Mouse (Mus musculus): ENCODE results near the gene Gtf3c5. TPM values are rescaled to one million over a fixed set of nuclear protein-coding genes. Genes with fewer than 3 reads are reported as not detected.

Gtf3c5 gene
- polyA plus RNA-seq, 1 experiment = 13.3 TPM

DNA sequence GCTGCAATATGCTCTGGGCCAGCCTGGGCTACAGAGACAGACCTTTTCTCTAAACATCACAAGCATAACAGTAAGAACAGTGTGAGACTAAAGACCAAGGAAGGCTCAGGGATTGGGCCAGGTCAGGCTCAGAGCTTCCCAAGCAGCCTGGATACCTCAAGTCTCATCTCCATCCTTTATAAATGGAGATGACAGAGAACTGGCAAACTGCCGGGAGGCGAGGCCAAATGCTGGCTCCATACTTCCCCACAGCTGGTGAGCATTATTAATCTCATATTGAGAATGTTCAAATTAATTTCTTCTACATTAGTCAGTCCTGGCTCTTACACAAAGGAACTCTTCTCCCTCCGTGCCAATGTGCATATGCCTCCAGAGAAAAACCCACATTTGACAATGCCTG lies 6.7 kb downstream of the Gtf3c5 start:
- DNase-seq (ENCODE audit: low read depth in 1 of 2, low spot score in 2 of 2) = no peak

DNA sequence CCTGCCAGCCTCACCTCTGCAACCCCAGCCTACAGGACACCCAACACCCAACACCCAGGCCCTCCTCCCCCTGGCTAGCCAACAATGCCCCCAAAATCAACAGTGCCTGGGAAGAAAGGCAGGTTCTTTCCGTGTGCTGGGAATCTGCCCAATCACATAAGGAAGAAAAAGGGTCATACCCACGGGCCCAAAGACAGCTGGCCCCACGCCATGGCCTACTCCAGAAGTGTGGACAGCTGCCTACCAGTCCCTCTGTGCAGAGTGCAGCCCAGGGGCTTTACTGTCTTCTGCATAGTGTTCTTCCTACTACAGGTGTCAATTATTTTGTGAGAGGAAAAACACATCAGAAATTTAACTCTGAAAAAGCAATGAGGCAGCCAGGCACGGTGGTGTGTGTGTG lies 8.2 kb downstream of the Gtf3c5 start:
- no peak overlapping the region for H3K27ac ChIP-seq (ENCODE audit: insufficient read depth, low read length)
- no peaks in the 10 kb centered on the region for H3K4me1 ChIP-seq (ENCODE audit: control insufficient read depth, insufficient read depth, insufficient read length)
- no peaks in the 10 kb centered on the region for H3K27me3 ChIP-seq (ENCODE audit: control insufficient read depth, insufficient read depth, low read length)
- DNase-seq (ENCODE audit: low read depth in 1 of 2, low spot score in 2 of 2) = no peak
- peaks cover 23% of the 10 kb centered on the region for H3K36me3 ChIP-seq (ENCODE audit: control insufficient read depth, insufficient read depth, low read length)
- WGBS = 91% methylated on average over 4 of the region's 4 CpGs
- no peak for TF ChIP-seq CTCF (IDR thresholded peaks at IDR 0.05; ENCODE audit: extremely low read depth, insufficient read depth, insufficient read length, insufficient replicate concordance)
- TF ChIP-seq POLR2A (IDR thresholded peaks at IDR 0.05; ENCODE audit: low read depth, low read length) = no peak
- no peak overlapping the region for H3K4me3 ChIP-seq (ENCODE audit: extremely low read depth, insufficient read depth, insufficient read length)

More for the DNA sequence above, 6.7 kb downstream of the Gtf3c5 start:
- H3K27me3 ChIP-seq (ENCODE audit: control insufficient read depth, insufficient read depth, low read length) = no peaks in the 10 kb centered on the region
- 93% methylated on average over 3 of the region's 3 CpGs for WGBS
- H3K4me3 ChIP-seq (ENCODE audit: extremely low read depth, insufficient read depth, insufficient read length) = no peak overlapping the region
- no peak overlapping the region for H3K27ac ChIP-seq (ENCODE audit: insufficient read depth, low read length)
- TF ChIP-seq CTCF (IDR thresholded peaks at IDR 0.05; ENCODE audit: extremely low read depth, insufficient read depth, insufficient read length, insufficient replicate concordance) (no peak), POLR2A (IDR thresholded peaks at IDR 0.05; ENCODE audit: low read depth, low read length) (no peak)
- H3K4me1 ChIP-seq (ENCODE audit: control insufficient read depth, insufficient read depth, insufficient read length) = no peaks in the 10 kb centered on the region
- H3K36me3 ChIP-seq (ENCODE audit: control insufficient read depth, insufficient read depth, low read length) = peaks cover 16% of the 10 kb centered on the region

DNA sequence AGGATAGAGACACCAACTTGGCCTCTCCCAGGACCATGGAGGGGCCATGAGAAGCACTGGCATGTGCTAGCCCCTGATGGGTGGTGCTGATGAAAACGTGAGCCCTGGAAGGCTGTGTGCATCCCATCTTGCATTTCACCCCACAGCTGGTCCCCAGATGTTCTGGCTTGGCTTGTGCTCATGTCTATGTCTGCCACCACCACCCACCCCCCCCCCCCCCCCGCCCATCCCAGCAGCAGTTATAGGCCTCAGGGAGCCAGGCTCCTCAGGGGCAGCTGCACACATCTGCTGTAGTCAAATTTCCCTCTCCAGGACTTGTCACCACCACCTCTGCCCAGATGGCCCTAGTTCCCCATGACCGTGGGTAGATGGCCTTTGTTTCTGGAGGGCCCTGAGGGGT lies 13.6 kb downstream of the Gtf3c5 start:
- H3K36me3 ChIP-seq (ENCODE audit: control insufficient read depth, insufficient read depth, low read length) = peaks cover 31% of the 10 kb centered on the region

DNA sequence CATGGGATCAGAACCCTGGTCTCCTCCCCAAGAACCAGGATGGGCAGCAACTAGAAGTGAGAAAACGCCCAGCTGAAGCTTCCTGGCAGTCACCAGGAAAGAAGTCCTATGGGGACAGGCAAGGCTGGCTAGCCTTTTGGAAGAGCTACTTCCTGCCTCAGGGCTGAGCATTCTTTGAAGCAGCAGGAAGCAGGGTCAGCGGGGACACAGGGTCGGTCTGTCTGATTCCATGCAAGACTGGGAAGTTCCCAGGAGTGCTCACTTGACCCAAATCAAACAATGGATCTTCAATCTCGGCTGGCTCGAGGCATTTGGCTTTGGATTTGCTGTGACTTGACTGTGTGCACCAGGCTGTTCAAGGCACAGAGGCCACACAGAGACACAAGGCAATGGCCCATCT lies 17.0 kb downstream of the Gtf3c5 start:
- H3K4me3 ChIP-seq (ENCODE audit: extremely low read depth, insufficient read depth, insufficient read length) = no peak overlapping the region
- H3K27ac ChIP-seq (ENCODE audit: insufficient read depth, low read length) = no peak overlapping the region
- DNase-seq (ENCODE audit: low read depth in 1 of 2, low spot score in 2 of 2) = no peak
- TF ChIP-seq CTCF (IDR thresholded peaks at IDR 0.05; ENCODE audit: extremely low read depth, insufficient read depth, insufficient read length, insufficient replicate concordance) = no peak
- TF ChIP-seq POLR2A (IDR thresholded peaks at IDR 0.05; ENCODE audit: low read depth, low read length) = no peak
- H3K36me3 ChIP-seq (ENCODE audit: control insufficient read depth, insufficient read depth, low read length) = peaks cover 17% of the 10 kb centered on the region
- 87% methylated on average over 5 of the region's 5 CpGs for WGBS
- H3K4me1 ChIP-seq (ENCODE audit: control insufficient read depth, insufficient read depth, insufficient read length) = no peaks in the 10 kb centered on the region
- H3K27me3 ChIP-seq (ENCODE audit: control insufficient read depth, insufficient read depth, low read length) = no peaks in the 10 kb centered on the region

More for the DNA sequence above, 13.6 kb downstream of the Gtf3c5 start:
- no peaks in the 10 kb centered on the region for H3K27me3 ChIP-seq (ENCODE audit: control insufficient read depth, insufficient read depth, low read length)
- DNase-seq (ENCODE audit: low read depth in 1 of 2, low spot score in 2 of 2) = no peak
- 86% methylated on average over 3 of the region's 3 CpGs for WGBS
- no peak for TF ChIP-seq CTCF (IDR thresholded peaks at IDR 0.05; ENCODE audit: extremely low read depth, insufficient read depth, insufficient read length, insufficient replicate concordance)
- no peak for TF ChIP-seq POLR2A (IDR thresholded peaks at IDR 0.05; ENCODE audit: low read depth, low read length)
- H3K27ac ChIP-seq (ENCODE audit: insufficient read depth, low read length) = no peak overlapping the region
- H3K4me3 ChIP-seq (ENCODE audit: extremely low read depth, insufficient read depth, insufficient read length) = no peak overlapping the region
- H3K4me1 ChIP-seq (ENCODE audit: control insufficient read depth, insufficient read depth, insufficient read length) = no peaks in the 10 kb centered on the region

DNA sequence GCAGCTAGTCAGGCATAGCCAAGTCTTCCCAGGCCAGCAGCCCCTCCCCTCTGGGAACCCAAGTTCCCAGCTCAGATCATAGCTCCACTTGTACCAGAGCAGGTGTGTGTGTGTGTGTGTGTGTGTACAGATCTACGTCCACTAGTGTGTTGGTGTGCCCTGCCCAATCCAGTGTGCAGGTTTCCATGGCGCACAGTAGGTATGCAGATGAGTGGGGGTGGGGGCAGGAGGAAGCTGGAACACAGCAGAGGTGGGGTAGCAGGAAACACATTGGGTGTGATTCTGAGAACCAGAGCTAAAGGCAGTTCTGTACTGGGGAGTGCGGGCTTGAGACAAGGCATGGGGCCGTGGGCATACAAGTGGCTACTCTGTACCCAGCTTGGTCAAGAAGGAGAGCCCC lies 19.2 kb downstream of the Gtf3c5 start:
- Histone ChIP-seq H3K4me3 (ENCODE audit: extremely low read depth, insufficient read depth, insufficient read length) (no peak overlapping the region), H3K27ac (ENCODE audit: insufficient read depth, low read length) (no peak overlapping the region), H3K36me3 (ENCODE audit: control insufficient read depth, insufficient read depth, low read length) (peaks cover 9% of the 10 kb centered on the region), H3K27me3 (ENCODE audit: control insufficient read depth, insufficient read depth, low read length) (no peaks in the 10 kb centered on the region), H3K4me1 (ENCODE audit: control insufficient read depth, insufficient read depth, insufficient read length) (no peaks in the 10 kb centered on the region)
- no peak for DNase-seq (ENCODE audit: low read depth in 1 of 2, low spot score in 2 of 2)
- TF ChIP-seq CTCF (IDR thresholded peaks at IDR 0.05; ENCODE audit: extremely low read depth, insufficient read depth, insufficient read length, insufficient replicate concordance) = no peak
- TF ChIP-seq POLR2A (IDR thresholded peaks at IDR 0.05; ENCODE audit: low read depth, low read length) = no peak
- 89% methylated on average over 4 of the region's 4 CpGs for WGBS

DNA sequence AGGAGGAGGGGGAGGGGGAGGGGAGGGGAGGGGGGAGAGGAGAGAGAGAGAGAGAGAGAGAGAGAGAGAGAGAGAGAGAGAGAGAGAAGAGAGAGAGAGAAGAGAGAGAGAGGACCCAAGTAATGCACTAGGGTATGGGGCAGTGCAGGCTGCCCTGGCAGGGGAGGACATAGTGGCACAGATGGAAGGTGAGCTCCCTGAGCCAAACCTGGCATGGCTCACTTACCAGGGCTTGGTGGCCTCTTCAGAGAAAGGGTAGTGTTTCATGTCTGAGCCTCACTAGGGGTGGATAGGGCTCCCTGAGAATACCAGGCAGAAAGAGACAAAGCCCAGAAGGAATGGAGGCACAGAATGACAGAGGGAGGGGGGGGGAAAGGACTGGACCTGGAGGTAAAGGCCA lies 19.7 kb downstream of the Gtf3c5 start:
- H3K27me3 ChIP-seq (ENCODE audit: control insufficient read depth, insufficient read depth, low read length) = no peaks in the 10 kb centered on the region
- no peak for TF ChIP-seq CTCF (IDR thresholded peaks at IDR 0.05; ENCODE audit: extremely low read depth, insufficient read depth, insufficient read length, insufficient replicate concordance)
- no peak for TF ChIP-seq POLR2A (IDR thresholded peaks at IDR 0.05; ENCODE audit: low read depth, low read length)

DNA sequence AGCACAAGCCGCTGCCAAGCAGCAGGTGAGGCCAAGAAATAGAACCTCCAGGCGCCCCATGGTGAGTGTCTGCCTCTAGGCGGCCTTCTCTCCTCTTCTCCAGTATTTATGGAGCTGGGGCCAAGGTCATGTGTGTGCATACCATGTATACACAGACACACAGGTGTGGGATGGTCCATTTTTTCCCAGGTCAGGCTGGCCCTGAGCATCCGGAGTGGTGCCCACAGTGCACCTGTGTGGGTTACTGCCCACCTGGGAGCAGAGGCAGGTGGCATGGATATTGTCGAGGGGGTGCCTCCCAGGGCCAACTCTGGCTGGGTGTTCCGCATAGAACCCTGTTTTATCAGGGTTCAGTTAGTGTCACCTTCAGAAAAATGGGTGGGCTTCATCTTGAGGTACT lies 20.2 kb downstream of the Gtf3c5 start, which contains the start of gene Cel:
Cel (minus strand) TSS at position 101 of the 400 bp plus-strand sequence.
- H3K27ac ChIP-seq (ENCODE audit: insufficient read depth, low read length) = no peak within 1 kb of the TSS
- 87% methylated on average over 6 of the region's 6 CpGs for WGBS
- peaks cover 7% of the 10 kb centered on the region for H3K36me3 ChIP-seq (ENCODE audit: control insufficient read depth, insufficient read depth, low read length)
- H3K4me3 ChIP-seq (ENCODE audit: extremely low read depth, insufficient read depth, insufficient read length) = no peak within 1 kb of the TSS
- DNase-seq (ENCODE audit: low read depth in 1 of 2, low spot score in 2 of 2) = no peak
- H3K4me1 ChIP-seq (ENCODE audit: control insufficient read depth, insufficient read depth, insufficient read length) = no peaks in the 10 kb centered on the region
- no peaks in the 10 kb centered on the region for H3K27me3 ChIP-seq (ENCODE audit: control insufficient read depth, insufficient read depth, low read length)
- TF ChIP-seq POLR2A (IDR thresholded peaks at IDR 0.05; ENCODE audit: low read depth, low read length) (no peak), CTCF (IDR thresholded peaks at IDR 0.05; ENCODE audit: extremely low read depth, insufficient read depth, insufficient read length, insufficient replicate concordance) (no peak)

More for the DNA sequence above, 19.7 kb downstream of the Gtf3c5 start:
- no peak overlapping the region for H3K4me3 ChIP-seq (ENCODE audit: extremely low read depth, insufficient read depth, insufficient read length)
- no peak overlapping the region for H3K27ac ChIP-seq (ENCODE audit: insufficient read depth, low read length)
- peaks cover 7% of the 10 kb centered on the region for H3K36me3 ChIP-seq (ENCODE audit: control insufficient read depth, insufficient read depth, low read length)
- DNase-seq (ENCODE audit: low read depth in 1 of 2, low spot score in 2 of 2) = no peak
- no peaks in the 10 kb centered on the region for H3K4me1 ChIP-seq (ENCODE audit: control insufficient read depth, insufficient read depth, insufficient read length)
